Mouse (Mus musculus): ENCODE results near the gene Unc5b.
A peak's percentile ranks its signal among the peaks of the same experiment; 100 is the strongest.

The Unc5b gene

DNA sequence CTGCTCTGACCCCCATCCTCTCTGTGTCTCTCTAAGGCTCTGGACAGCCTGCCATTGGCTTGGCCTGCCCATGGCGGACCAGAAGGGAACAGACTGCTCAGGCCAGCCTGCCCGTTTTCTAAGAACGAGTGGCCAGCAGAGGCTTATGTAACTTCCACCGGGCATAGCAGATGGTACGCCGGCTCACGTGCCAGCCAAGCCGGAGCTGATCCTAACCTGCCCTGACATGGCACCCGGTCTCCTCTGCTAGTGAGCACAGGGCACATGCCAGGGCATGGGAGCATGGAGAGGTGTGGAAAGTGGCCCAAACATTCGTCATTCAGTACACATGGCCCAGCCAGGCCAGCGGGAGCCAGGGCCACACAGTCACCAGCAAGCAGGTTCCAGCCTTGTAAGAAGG, 10.8 kb downstream of the Unc5b start:
- DNase-seq: no peak

- DNase-seq: no peak
These were observed 11.7 kb downstream of the Unc5b start for GRCm38 (mm10) chr10:60819654-60820192.

DNA sequence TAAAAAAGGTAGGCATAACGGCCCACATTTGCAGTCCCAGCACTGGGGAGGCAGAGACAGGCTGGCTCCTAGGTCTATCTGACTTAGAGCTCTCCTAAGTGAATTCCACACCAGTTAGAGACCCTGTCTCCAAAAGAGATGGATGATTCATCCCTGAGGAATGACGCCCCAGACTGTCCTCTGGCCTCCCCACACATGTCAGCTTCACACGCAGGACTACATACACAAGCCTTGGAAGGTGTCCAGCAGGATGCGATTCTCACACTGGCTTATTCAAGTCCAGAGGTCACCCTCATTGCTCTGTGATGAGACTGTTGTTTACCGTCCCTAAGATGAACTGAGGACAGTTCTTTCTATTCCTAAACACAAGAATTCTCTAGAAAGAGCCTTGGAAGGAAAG, 12.2 kb downstream of the Unc5b start:
- peak; percentile 72 for DNase-seq

DNA sequence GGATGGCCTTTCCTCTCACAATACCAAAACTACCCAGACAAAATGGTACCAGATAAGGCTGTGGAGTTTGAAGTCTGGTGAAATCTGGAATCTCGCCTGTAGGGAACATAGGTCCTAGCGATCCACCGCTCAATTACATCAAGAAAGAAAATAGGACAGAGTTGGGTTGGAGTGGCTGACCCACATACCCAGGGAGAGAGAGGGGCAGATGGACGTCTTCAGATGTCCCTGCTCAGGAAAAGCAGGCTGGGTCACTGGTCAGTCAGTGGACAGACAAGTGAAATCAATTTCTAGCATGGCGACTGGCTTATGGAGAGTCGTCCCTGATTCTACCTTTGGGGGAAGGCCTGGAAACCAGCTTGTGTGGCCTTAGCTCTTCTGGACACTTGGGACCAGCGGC, 12.7 kb downstream of the Unc5b start:
- no peak for DNase-seq

GRCm38 (mm10) chr10:60817868-60818267, 13.5 kb downstream of the Unc5b start:
- DNase-seq: no peak

DNA sequence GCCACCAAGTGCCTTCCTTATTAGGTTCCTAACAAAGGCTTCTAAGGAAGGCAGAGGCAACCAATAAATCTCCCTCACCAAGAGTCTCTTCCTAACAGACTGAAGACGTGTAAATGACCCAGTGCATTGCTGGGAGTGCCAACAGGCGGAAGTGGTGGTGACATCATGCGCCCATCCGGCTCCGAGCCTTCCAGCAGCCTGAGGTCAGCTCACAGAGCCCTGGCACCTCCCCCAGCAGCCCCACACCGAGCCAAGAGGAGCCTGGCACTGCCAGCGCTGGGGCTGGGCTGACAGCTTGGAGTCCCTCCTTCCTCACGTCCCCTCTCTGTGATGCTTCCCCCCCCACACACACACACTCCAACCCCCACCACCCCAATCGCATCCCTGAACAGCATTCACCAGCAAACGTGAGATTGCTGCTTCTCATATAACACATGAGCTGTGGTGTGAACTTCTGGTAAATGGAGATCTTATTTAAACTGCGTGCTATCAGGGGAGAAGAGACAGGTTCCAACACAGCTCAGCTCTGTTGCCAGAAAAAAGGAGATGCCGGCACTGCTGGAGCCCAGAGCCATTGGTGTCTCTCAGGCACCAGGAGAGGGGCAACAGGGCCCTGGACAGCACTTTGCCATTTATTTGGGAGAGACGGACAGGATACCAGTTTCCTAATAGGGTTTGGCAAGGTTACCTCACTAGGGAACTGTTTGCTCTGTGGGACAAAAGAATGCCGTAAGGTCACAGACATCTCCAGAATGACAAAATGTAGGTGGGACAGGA, 14.3 kb downstream of the Unc5b start:
- peak; percentile 74 for DNase-seq

DNA sequence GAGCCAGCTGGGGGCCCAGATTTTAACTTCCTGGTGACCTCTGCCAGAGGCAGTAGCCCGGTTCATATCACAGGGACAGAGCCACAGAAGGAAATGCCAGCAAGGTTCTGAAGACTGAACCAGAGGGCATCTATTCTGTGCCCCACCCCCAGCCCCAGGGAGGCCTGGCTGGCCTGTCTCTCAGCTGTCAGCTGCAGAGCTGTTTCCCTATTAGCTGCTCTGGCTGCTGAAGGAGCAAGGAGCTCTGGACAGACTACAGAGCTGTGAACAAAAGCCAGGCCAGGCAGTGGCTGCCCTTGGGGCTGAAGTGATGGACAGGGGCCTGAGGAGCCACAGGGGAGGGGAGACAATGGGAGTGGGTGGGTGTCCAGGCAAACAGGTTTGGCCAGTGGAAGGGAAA, 15.5 kb downstream of the Unc5b start:
- DNase-seq: no peak

GRCm38 (mm10) chr10:60815059-60815458, 16.3 kb downstream of the Unc5b start:
- DNase-seq: no peak

DNA sequence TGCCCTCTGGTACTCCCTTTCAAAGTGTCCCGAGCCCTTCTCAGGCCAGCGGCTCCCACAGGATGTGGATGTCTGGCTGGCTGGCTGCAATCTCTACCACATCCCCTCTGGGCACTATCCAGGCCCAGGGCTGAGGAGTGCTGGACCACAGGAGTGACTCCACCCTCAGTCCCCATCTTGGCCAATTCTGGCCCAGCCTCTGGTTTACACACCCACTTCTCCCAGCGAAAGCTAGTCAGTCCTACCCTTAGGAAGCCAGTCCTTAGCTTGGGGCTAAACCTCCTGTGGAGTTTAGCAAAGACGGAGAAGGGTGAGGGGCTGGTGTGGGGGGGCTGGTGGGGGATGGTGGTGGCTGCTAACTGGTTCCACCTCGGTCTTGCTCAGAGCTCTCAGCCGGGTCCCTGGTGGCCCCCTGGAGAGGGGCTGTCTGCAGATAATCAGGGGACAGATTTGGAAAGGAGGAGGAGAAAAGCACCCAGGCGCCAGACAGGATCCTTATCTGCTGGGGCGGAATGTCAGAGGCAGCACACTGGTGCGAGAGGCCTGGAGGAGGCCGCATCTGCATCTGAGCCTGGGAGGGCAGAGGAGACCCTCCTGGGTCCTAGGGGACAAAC, 16.8 kb downstream of the Unc5b start:
- peak; percentile 56 for DNase-seq

- no peak for DNase-seq
These were observed 17.8 kb downstream of the Unc5b start for GRCm38 (mm10) chr10:60813606-60814005.

GRCm38 (mm10) chr10:60811792-60812525, 19.4 kb downstream of the Unc5b start:
- DNase-seq: no peak

DNA sequence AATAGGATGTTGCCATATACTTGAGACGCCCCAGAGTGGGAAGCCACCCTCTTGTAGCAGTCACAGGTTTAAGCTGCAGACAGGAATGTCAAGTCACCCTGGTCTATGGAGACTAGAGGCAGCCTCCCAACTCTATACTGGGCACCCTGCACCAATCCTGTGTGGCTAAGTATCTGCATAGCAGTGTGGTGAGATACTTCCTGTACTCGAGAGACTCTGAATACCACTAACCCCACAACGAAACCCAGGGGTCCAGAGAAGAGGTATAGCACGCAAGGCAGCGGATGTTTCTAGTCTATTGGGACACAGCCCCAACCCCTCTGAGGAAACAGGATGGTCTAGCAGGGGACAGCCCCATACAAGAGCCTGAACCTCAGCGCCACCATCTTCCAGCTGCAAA, 22.9 kb downstream of the Unc5b start:
- DNase-seq: no peak

- peak; percentile 81 for DNase-seq
These were observed 23.7 kb downstream of the Unc5b start for GRCm38 (mm10) chr10:60807531-60808185.

- no peak for DNase-seq
These were observed 25.2 kb downstream of the Unc5b start for GRCm38 (mm10) chr10:60806207-60806538.

- DNase-seq: no peak
These were observed 25.8 kb downstream of the Unc5b start for GRCm38 (mm10) chr10:60805436-60806206.

- DNase-seq: no peak
These were observed 26.5 kb downstream of the Unc5b start for GRCm38 (mm10) chr10:60804865-60805264.

GRCm38 (mm10) chr10:60803971-60804370, 27.4 kb downstream of the Unc5b start:
- no peak for DNase-seq

DNA sequence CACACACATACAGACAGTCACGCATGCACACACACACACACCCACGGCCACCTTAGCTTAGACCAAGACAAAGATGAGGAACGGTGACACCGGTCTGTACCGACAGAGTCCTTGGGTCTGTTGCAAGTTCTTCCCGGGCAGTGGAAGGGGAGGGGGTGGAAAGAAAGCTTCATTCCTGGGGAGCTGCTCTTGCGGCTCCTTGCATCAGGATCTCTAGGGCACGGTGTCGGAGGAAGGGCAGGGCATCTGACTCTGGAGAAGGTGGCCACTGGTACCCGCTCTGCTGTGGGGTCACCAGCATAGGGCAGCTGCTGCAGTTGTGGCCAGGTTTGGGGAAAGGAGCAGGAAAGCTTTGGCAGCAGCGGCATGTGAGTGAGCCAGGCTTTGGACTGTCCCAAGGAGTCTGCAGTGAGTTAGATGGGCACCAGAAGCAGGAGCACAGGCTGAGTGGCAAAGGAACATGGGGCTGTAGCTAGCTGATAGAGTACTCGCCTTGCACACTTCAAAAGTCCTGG, 29.4 kb downstream of the Unc5b start:
- no peak for DNase-seq

DNA sequence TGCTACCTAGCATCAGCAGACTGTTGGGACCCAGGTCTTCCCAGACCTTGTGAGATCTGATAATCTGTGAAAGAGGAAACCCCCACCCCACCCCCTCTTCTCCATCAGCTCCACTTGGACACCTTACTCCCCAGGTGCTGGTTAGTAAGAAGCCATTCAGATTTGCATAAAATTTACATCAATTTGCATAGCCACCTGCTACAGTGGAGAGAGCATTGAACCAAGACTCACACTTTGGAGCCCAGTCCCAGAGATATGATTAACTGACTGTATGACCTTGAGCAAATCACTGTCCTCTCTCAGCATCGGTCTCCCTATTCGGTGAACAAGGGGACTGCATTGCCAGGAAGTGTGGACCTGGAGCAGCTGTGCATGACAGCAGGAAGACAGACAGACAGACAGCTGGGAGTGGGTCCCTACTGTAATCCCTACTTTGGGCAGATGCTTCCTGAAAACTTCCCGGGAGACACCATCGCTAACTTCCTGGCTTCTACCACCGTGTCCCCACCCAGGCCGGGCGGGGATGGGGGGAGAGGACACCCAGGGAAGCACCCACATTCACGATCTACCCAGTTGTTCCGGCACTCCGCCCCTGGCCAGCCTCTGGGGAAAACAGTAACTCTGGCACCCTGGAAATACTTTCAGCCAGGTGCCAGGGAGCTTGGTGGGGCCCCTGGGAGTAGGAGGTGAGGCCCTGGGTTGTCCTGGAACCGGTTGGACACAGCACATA, 30.0 kb downstream of the Unc5b start:
- no peak for DNase-seq

- no peak for DNase-seq
These were observed 30.9 kb downstream of the Unc5b start for GRCm38 (mm10) chr10:60800295-60801167.
